Mouse (Mus musculus): ENCODE measurements around the gene Vax2. TPM values are rescaled to one million over a fixed set of nuclear protein-coding genes. Genes with fewer than 3 reads are reported as not detected.

Vax2 gene
- total RNA-seq, 2 experiments from 2014 or later, result not detected

- no peak for DNase-seq
Measured at GRCm38 (mm10) chr6:83744557-83744956, 33.5 kb downstream of the Vax2 start.

GRCm38 (mm10) chr6:83745466-83745865, 34.4 kb downstream of the Vax2 start:
- intact Hi-C loops (cut with DNase I; ENCODE audit: low total_unique reads), result no loop called here

More at GRCm38 (mm10) chr6:83744557-83744956, 33.5 kb downstream of the Vax2 start:
- intact Hi-C loops (cut with DNase I; ENCODE audit: low total_unique reads), result no loop called here

GRCm38 (mm10) chr6:83749286-83749685, 38.2 kb downstream of the Vax2 start:
- intact Hi-C loops (cut with DNase I; ENCODE audit: low total_unique reads), result no loop called here
- no peak for DNase-seq

More at GRCm38 (mm10) chr6:83745466-83745865, 34.4 kb downstream of the Vax2 start:
- DNase-seq, result no peak

GRCm38 (mm10) chr6:83750171-83750684, 39.2 kb downstream of the Vax2 start:
- intact Hi-C loops (cut with DNase I; ENCODE audit: low total_unique reads), result no loop called here
- peak; percentile 36 for DNase-seq

GRCm38 (mm10) chr6:83756051-83756450, 45.0 kb downstream of the Vax2 start:
- intact Hi-C loops (cut with DNase I; ENCODE audit: low total_unique reads), result no loop called here
- DNase-seq, result no peak

GRCm38 (mm10) chr6:83762344-83762743, 51.3 kb downstream of the Vax2 start, which contains the start of gene Ankrd53:
Gene Ankrd53 (plus strand): TSS chr6:83762644.
- intact Hi-C loops (cut with DNase I; ENCODE audit: low total_unique reads), result no loop called here
- no peak for DNase-seq

GRCm38 (mm10) chr6:83762880-83763431, 51.9 kb downstream of the Vax2 start:
- intact Hi-C loops (cut with DNase I; ENCODE audit: low total_unique reads), result no loop called here
- DNase-seq, result peak; percentile 22

- intact Hi-C loops (cut with DNase I; ENCODE audit: low total_unique reads), result no loop called here
Measured at GRCm38 (mm10) chr6:83766982-83767381, 55.9 kb downstream of the Vax2 start.

GRCm38 (mm10) chr6:83768485-83768884, 57.4 kb downstream of the Vax2 start:
- DNase-seq, result no peak
- intact Hi-C loops (cut with DNase I; ENCODE audit: low total_unique reads), result no loop called here

More at GRCm38 (mm10) chr6:83766982-83767381, 55.9 kb downstream of the Vax2 start:
- no peak for DNase-seq

GRCm38 (mm10) chr6:83774126-83774525, 63.1 kb downstream of the Vax2 start:
- no peak for DNase-seq
- intact Hi-C loops (cut with DNase I; ENCODE audit: low total_unique reads), result no loop called here

GRCm38 (mm10) chr6:83774781-83775563, 63.9 kb downstream of the Vax2 start:
- intact Hi-C loops (cut with DNase I; ENCODE audit: low total_unique reads), result loop anchor here (5.0 kb wide), 1 partner anchor 198 kb away; no protein-coding TSS in a partner anchor
- DNase-seq, result no peak

- intact Hi-C loops (cut with DNase I; ENCODE audit: low total_unique reads), result loop anchor here (5.0 kb wide), 1 partner anchor 198 kb away; no protein-coding TSS in a partner anchor
- peak; percentile 93 for DNase-seq
Measured at GRCm38 (mm10) chr6:83775638-83776293, 64.7 kb downstream of the Vax2 start, which contains the start of gene Tex261. Gene Tex261 (minus strand): TSS chr6:83775813.

- DNase-seq, result no peak
- intact Hi-C loops (cut with DNase I; ENCODE audit: low total_unique reads), result loop anchor here (5.0 kb wide), 1 partner anchor 201 kb away; no protein-coding TSS in a partner anchor
Measured at GRCm38 (mm10) chr6:83778306-83778705, 67.2 kb downstream of the Vax2 start.

- DNase-seq, result peak; percentile 39
Measured at GRCm38 (mm10) chr6:83779026-83779425, 68.0 kb downstream of the Vax2 start.

GRCm38 (mm10) chr6:83786426-83786825, 75.4 kb downstream of the Vax2 start:
- intact Hi-C loops (cut with DNase I; ENCODE audit: low total_unique reads), result no loop called here
- no peak for DNase-seq

More at GRCm38 (mm10) chr6:83779026-83779425, 68.0 kb downstream of the Vax2 start:
- intact Hi-C loops (cut with DNase I; ENCODE audit: low total_unique reads), result loop anchor here (5.0 kb wide), 1 partner anchor 202 kb away; no protein-coding TSS in a partner anchor

Other genes with a start within 250 kb of the Vax2 start
- 10 to 100 TPM; 14.8 to 19.3 TPM for gene Dguok, start 204.3 kb upstream of the Vax2 start, total RNA-seq (2021)
- gene Actg2, start 175.0 kb upstream of the Vax2 start, total RNA-seq (2021), result 1 to 10 TPM; 1.9 to 5.0 TPM
- gene Stambp, start 138.5 kb upstream of the Vax2 start, total RNA-seq (2021), result 1 to 10 TPM; 7.5 to 8.3 TPM
- not detected for gene Clec4f, start 55.1 kb upstream of the Vax2 start, total RNA-seq (2021)
- gene Cd207, start 33.4 kb upstream of the Vax2 start, total RNA-seq (2021), result not detected
- not detected for gene Atp6v1b1, start 31.7 kb downstream of the Vax2 start, total RNA-seq (2021)
- not detected for gene Ankrd53, start 51.4 kb downstream of the Vax2 start, total RNA-seq (2021)
- gene Tex261, start 64.5 kb downstream of the Vax2 start, total RNA-seq (2021), result 10 to 100 TPM; 35.5 to 35.8 TPM
- gene Nagk, start 83.7 kb downstream of the Vax2 start, total RNA-seq (2021), result 1 to 10 TPM; 6.8 to 8.4 TPM
- 10 to 100 TPM; 32.4 to 47.7 TPM for gene Paip2b, start 120.5 kb downstream of the Vax2 start, total RNA-seq (2021)
- 10 to 100 TPM; 31.3 to 37.2 TPM for gene Zfp638, start 155.8 kb downstream of the Vax2 start, total RNA-seq (2021)

Data from gastrocnemius, postnatal 14 days (tissue).